Mouse (Mus musculus) ES-Bruce4 (cell line): Measurements from ENCODE around the gene Pde4d.

Experiments
- CTCF ChIP-seq: IDR thresholded peaks from one replicate; pipeline ENCODE4 v1.8.1; 2011; ENCODE audit warnings: low read depth, low read length
- EP300 ChIP-seq: IDR thresholded peaks from 2 replicates; pipeline ENCODE4 v1.6.1; 2011; ENCODE audit warnings: low read depth, low read length; ENCODE audit not compliant: insufficient read depth
- POLR2A ChIP-seq: IDR thresholded peaks from one replicate; pipeline ENCODE4 v1.8.1; 2011; ENCODE audit warnings: low read length; ENCODE audit not compliant: insufficient read depth

DNA sequence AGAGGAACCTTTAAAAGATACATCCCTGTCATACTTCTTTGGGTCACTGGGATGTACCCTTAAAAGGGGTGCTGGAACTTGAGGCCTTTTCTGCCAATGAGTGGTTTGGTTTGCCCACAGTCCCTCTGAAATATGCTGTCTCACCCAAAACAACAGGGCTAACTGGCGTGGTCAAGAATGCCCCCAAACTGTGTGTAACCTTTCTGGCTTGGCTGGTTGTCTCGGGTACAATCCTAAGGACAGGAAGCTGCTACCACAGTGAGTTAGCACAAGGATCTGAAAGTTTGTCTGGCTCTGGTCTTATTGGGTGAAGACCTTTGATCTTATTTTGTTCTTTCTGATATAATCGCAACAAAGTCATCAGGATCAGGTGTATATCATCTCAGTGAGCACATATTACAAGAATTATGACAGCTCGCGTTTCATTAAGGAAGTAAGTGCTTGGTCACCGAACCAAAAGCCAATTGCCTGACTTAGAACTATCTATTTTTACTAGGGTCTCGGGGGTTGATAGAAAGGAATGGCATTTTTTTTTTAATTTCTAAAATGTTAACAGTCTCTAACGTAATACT is 1165.6 kb downstream of the Pde4d start:
- TF ChIP-seq CTCF (no peak), POLR2A (no peak), EP300 (no peak)
